Mouse (Mus musculus): ENCODE data around the gene Tmcc3.

GRCm38 (mm10) chr10:94354427-94354826 is 42.7 kb downstream of the Tmcc3 start:
- TF ChIP-seq POLR2A (IDR thresholded peaks at IDR 0.05; ENCODE audit: insufficient read depth, low read depth, low read length) (no peak), CTCF (IDR thresholded peaks at IDR 0.05) (no peak), EP300 (IDR thresholded peaks at IDR 0.05; ENCODE audit: insufficient read depth, low read depth, low read length) (no peak)
